Mouse (Mus musculus) erythroid progenitor cell, adult 5-6 weeks (primary cell): ENCODE data around the gene Rasgef1a. TPM values are rescaled to one million over a fixed set of nuclear protein-coding genes. Genes with fewer than 3 reads are reported as not detected.

Experiments
- ATAC-seq: replicated peaks from 2 replicates; pipeline ENCODE4 v1.8.0; 2016; ENCODE audit warnings: moderate number of reproducible peaks, mild to moderate bottlenecking, moderate TSS enrichment, inconsistent platforms; ENCODE audit not compliant: poor library complexity, low FRiP score, severe bottlenecking
- total RNA-seq, 2 experiments: library from RNA; stranded (forward) in 1 of 2; stranded (reverse) in 1 of 2; fragments of 150-400 nt in 1 of 2; fragments of 186-747, 209-891 nt in 1 of 2; gene quantifications; 2 replicates each; pipeline versions ENCODE4 v1.2.3 to v1.2.4; 2015 to 2017; ENCODE audit warnings: low replicate concordance in 2 of 2

Gene Rasgef1a
- total RNA-seq, 2 experiments from 2014 or later = not detected

DNA sequence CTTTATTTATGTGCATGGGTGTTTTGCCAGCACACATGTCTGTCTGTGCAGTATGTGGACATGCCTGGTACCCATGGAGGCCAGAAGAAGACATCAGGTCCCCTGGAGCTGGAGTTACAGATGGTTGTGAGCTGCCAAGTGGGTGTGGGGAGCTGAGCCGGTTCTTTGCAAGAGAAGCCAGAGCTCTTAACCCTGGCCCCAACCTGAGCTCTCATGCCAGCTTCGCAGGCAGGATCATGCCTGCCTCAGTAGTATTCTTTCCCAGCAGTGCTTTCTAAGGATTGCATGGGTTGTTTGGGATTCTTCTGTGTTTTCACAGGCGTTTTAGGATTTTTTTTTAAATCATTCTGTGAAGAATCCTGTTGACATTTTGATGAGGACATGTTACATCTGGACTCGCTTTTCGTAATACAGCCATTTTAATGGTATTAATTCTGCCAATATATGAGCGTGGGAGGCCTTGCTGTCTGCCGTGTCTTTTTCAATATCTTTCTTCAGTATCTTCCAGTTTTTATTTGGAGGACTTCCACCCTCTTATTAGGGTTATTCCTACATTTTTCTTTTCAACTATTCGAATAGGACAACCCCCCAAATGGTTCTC, 86.6 kb downstream of the Rasgef1a start:
- ATAC-seq = no peak

- no peak for ATAC-seq
Observed at GRCm38 (mm10) chr6:118099311-118099802, 88.1 kb downstream of the Rasgef1a start.

DNA sequence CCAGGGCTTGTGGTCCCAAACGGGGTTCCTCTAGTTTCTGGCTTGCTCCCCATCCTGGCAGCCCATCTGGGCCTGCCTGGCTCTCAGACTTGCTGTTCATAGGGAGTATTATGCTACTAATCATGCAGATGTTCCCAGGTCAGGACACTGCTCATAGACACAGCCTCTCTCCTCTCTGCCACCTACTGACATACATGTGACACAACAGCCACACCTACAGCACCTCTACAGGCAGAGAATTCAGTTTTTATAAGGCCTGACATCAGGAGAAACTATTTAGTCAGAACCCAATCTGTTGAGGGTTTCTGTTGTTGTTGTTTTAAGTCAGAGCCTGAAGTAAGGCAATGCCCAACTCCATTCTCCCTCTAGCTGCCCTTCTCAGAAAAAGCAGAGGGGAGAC, 100.6 kb downstream of the Rasgef1a start:
- ATAC-seq = no peak

- ATAC-seq = no peak
Observed at GRCm38 (mm10) chr6:118122767-118123166, 111.5 kb downstream of the Rasgef1a start.

- ATAC-seq = no peak
Observed at GRCm38 (mm10) chr6:118126577-118126976, 115.3 kb downstream of the Rasgef1a start.

DNA sequence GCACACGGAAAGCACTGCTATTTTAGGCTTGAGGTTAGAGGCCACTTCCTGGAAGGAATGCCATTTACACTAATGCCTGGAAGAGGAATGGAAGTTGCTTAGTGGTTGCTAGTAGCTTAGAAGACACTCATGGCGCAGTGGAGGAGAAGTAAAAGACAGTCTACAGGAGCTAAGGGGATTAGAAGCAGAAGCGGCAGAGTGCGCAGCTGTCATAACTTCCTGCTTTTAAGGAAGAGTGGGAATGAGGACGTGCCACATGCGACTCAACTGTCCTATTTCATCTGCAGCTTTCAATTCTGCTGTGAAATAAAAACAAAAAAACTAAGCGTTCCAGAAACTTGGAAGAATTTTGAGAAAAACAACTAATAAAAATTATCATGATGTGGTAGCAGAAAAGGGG, 116.0 kb downstream of the Rasgef1a start:
- no peak for ATAC-seq

GRCm38 (mm10) chr6:118127827-118128487, 116.7 kb downstream of the Rasgef1a start:
- ATAC-seq = 0 out of 2 replicates have a peak, but pooled peaks have one; percentile 49

- ATAC-seq = no peak
Observed at GRCm38 (mm10) chr6:118130022-118130421, 118.8 kb downstream of the Rasgef1a start.

- no peak for ATAC-seq
Observed at GRCm38 (mm10) chr6:118134461-118134860, 123.2 kb downstream of the Rasgef1a start.

GRCm38 (mm10) chr6:118137148-118137547, 125.9 kb downstream of the Rasgef1a start:
- no peak for ATAC-seq

- peak; percentile 94 for ATAC-seq
Observed at GRCm38 (mm10) chr6:118138731-118139709, 127.8 kb downstream of the Rasgef1a start, which contains the start of gene Csgalnact2. Csgalnact2 (minus strand) TSS chr6:118139140.

DNA sequence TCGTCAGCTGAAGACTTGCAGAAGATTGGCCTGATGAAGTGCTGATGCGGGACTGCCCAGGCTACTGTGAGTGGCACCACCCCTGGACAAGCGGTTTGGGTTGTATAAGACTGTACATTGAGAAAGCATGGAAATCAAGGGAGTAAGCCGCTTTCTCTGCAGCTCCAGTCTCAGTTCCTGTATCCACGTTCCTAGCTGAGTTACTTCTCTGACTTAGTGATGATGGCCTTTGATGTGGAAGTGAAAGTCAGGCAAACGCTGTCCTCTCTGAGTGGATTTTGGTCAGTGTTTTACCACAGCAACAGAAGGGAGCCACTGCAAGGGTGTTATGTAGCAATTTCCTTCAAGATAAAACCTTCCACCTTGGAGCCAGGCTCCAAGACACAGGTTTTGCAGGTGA, 129.7 kb downstream of the Rasgef1a start:
- no peak for ATAC-seq

Other genes with a start within 250 kb of the Rasgef1a start
- gene Zfp637, start 170.3 kb upstream of the Rasgef1a start, total RNA-seq (2015; ENCODE audit: low replicate concordance) = 9.4 and 13.4 TPM in 2 replicates
- gene Zfp637, start 170.3 kb upstream of the Rasgef1a start, total RNA-seq (2017; ENCODE audit: low replicate concordance) = 3.5 TPM in 1 of 2 replicates, not detected in the other
- 1.4 TPM in 1 of 2 replicates, not detected in the other for gene Zfp239, start 149.3 kb upstream of the Rasgef1a start, total RNA-seq (2015; ENCODE audit: low replicate concordance)
- gene Zfp239, start 149.3 kb upstream of the Rasgef1a start, total RNA-seq (2017; ENCODE audit: low replicate concordance) = 1.0 and 1.1 TPM in 2 replicates
- 403 and 407 TPM in 2 replicates for gene Hnrnpf, start 111.1 kb upstream of the Rasgef1a start, total RNA-seq (2015; ENCODE audit: low replicate concordance)
- gene Hnrnpf, start 111.1 kb upstream of the Rasgef1a start, total RNA-seq (2017; ENCODE audit: low replicate concordance) = 524 and 658 TPM in 2 replicates
- gene Fxyd4, start 73.7 kb upstream of the Rasgef1a start, total RNA-seq (2015; ENCODE audit: low replicate concordance) = not detected in 2 replicates
- not detected in 2 replicates for gene Fxyd4, start 73.7 kb upstream of the Rasgef1a start, total RNA-seq (2017; ENCODE audit: low replicate concordance)
- gene Csgalnact2, start 127.7 kb downstream of the Rasgef1a start, total RNA-seq (2015; ENCODE audit: low replicate concordance) = 20.1 and 24.1 TPM in 2 replicates
- 30.2 and 36.1 TPM in 2 replicates for gene Csgalnact2, start 127.7 kb downstream of the Rasgef1a start, total RNA-seq (2017; ENCODE audit: low replicate concordance)
- gene Ret, start 186.3 kb downstream of the Rasgef1a start, total RNA-seq (2015; ENCODE audit: low replicate concordance) = not detected in 2 replicates
- not detected in 2 replicates for gene Ret, start 186.3 kb downstream of the Rasgef1a start, total RNA-seq (2017; ENCODE audit: low replicate concordance)